Mouse (Mus musculus) brain, adult 10 weeks (tissue): ENCODE results near the gene Atxn1l. TPM values are rescaled to one million over a fixed set of nuclear protein-coding genes. Genes with fewer than 3 reads are reported as not detected.

Experiments used
- polyA plus RNA-seq: library from polyadenylated mRNA; stranded (reverse); fragments of 350-450 nt; fragmentation: Illumina TruSeq; extraction: RNeasy Lipid Tissue Mini Kit (QIAGEN cat#74804); gene quantifications from one replicate; pipeline ENCODE4 v1.2.3, GENCODE M21; 2015; ENCODE audit warnings: low read depth, low replicate concordance

Gene Atxn1l
- 15.6 TPM for polyA plus RNA-seq

GRCm38 (mm10) chr8:109737237-109738048 is at the start of gene Atxn1l:
Gene Atxn1l (minus strand): TSS chr8:109737739.

GRCm38 (mm10) chr8:109778280-109778977 is 40.9 kb upstream of the Atxn1l start, which contains the start of gene Ap1g1:
Gene Ap1g1 (plus strand): TSS chr8:109778554.

GRCm38 (mm10) chr8:109705320-109706075 is 32.0 kb downstream of the Atxn1l start, which contains the start of gene Zfp821:
Gene Zfp821 (plus strand): TSS chr8:109705546.

GRCm38 (mm10) chr8:109693146-109693900 is 44.2 kb downstream of the Atxn1l start, which contains the start of gene Ist1:
Gene Ist1 (minus strand): TSS chr8:109693260.

Other genes starting within 250 kb of the Atxn1l start
- 0.37 TPM for gene Pmfbp1, start 243.7 kb downstream of the Atxn1l start, polyA plus RNA-seq
- gene Dhx38, start 171.9 kb downstream of the Atxn1l start, polyA plus RNA-seq, result 15.6 TPM
- gene Txnl4b, start 171.8 kb downstream of the Atxn1l start, polyA plus RNA-seq, result 23.6 TPM
- 1.3 TPM for gene Hp, start 158.6 kb downstream of the Atxn1l start, polyA plus RNA-seq
- gene Dhodh, start 129.1 kb downstream of the Atxn1l start, polyA plus RNA-seq, result 23.0 TPM
- gene Pkd1l3, start 123.2 kb downstream of the Atxn1l start, polyA plus RNA-seq, result 1.3 TPM
- 78.6 TPM for gene Ist1, start 44.5 kb downstream of the Atxn1l start, polyA plus RNA-seq
- gene Zfp821, start 32.2 kb downstream of the Atxn1l start, polyA plus RNA-seq, result 31.7 TPM
- gene Ap1g1, start 40.8 kb upstream of the Atxn1l start, polyA plus RNA-seq, result 72.2 TPM
- 18.4 TPM for gene Phlpp2, start 130.8 kb upstream of the Atxn1l start, polyA plus RNA-seq
- gene Marveld3, start 224.5 kb upstream of the Atxn1l start, polyA plus RNA-seq, result 0.55 TPM